Mouse (Mus musculus) midbrain, postnatal 0 days (tissue): Measurements from ENCODE around the gene Dop1a. TPM values are rescaled to one million over a fixed set of nuclear protein-coding genes. Genes with fewer than 3 reads are reported as not detected.

Experiments
- ATAC-seq: fragments of 200-750 bp; cut with Nextera tagmentation; 2 replicates; pipeline ENCODE4 v1.8.0; 2017; ENCODE audit warnings: moderate number of reproducible peaks, mild to moderate bottlenecking, moderate TSS enrichment, moderate library complexity; ENCODE audit not compliant: low FRiP score
- DNase-seq: peaks from one replicate; pipeline ENCODE4 v3.0.0-alpha.2; 2015; ENCODE audit warnings: low spot score
- H3K27ac ChIP-seq: fragments of 300-500 bp; sonication (generic); 2 replicates; pipeline ENCODE4 v1.5.1; 2014; ENCODE audit warnings: low read depth, mild to moderate bottlenecking, low read length, mixed read lengths
- H3K27me3 ChIP-seq: fragments of 300-500 bp; sonication (generic); 2 replicates; pipeline ENCODE4 v1.6.1; 2014; ENCODE audit warnings: low read length, control low read depth, mixed read lengths; ENCODE audit not compliant: insufficient read depth
- H3K36me3 ChIP-seq: fragments of 300-500 bp; sonication (generic); 2 replicates; pipeline ENCODE4 v1.6.1; 2014; ENCODE audit warnings: low read length, control low read depth, mixed read lengths; ENCODE audit not compliant: insufficient read depth
- H3K4me1 ChIP-seq: fragments of 300-500 bp; sonication (generic); 2 replicates; pipeline ENCODE4 v1.6.1; 2014; ENCODE audit warnings: mild to moderate bottlenecking, control low read depth, antibody characterized with exemption, low read length, mixed read lengths; ENCODE audit not compliant: insufficient read depth
- H3K4me2 ChIP-seq: fragments of 300-500 bp; sonication (generic); 2 replicates; pipeline ENCODE4 v1.6.1; 2014; ENCODE audit warnings: low read depth, mild to moderate bottlenecking, low read length, mixed read lengths; ENCODE audit not compliant: poor library complexity, severe bottlenecking
- H3K4me3 ChIP-seq: fragments of 300-500 bp; sonication (generic); 2 replicates; pipeline ENCODE4 v1.5.1; 2014; ENCODE audit warnings: low read depth, mild to moderate bottlenecking, low read length, moderate library complexity
- H3K9ac ChIP-seq: fragments of 300-500 bp; sonication (generic); replicated peaks from 2 replicates; pipeline ENCODE4 v1.6.1; 2014; ENCODE audit warnings: mild to moderate bottlenecking, low read length, moderate library complexity, mixed read lengths; ENCODE audit not compliant: poor library complexity, severe bottlenecking
- H3K9me3 ChIP-seq: fragments of 300-500 bp; sonication (generic); 2 replicates; pipeline ENCODE4 v1.6.1; 2016; ENCODE audit warnings: low read length, control low read depth
- CTCF ChIP-seq: IDR thresholded peaks from 2 replicates; pipeline ENCODE4 v1.5.1; 2016; ENCODE audit warnings: antibody characterized with exemption, mild to moderate bottlenecking
- WGBS: fragments of 180-500 bp; shearing (Covaris S2); extraction: QIAGEN DNeasy Blood & Tissue Kit; methylation state at CpG from one replicate; pipeline ENCODE4 v1.1.7; 2014; 5-methylcytosine and 5-hydroxymethylcytosine counted together
- polyA plus RNA-seq: library from polyadenylated mRNA; unstranded; fragments of >200 nt; fragmentation: Nextera tagmentation; extraction: Ambion mirVana; gene quantifications from 2 replicates; pipeline ENCODE4 v1.2.1, GENCODE M21; 2015
- total RNA-seq: library from RNA; depleted of rRNA; stranded (reverse); fragments of >200 nt; gene quantifications from 2 replicates; pipeline ENCODE4 v1.2.3, GENCODE M21; 2014

Dop1a gene
- total and polyA plus RNA-seq, 2 experiments from 2014 or later, result 25.8 to 57.0 TPM

- 7% methylated on average over 13 of the region's 13 CpGs for WGBS
- H3K4me3 ChIP-seq, result peak overlapping the region; percentile 73
- H3K9me3 ChIP-seq, result no peaks in the 10 kb centered on the region
- H3K9ac ChIP-seq, result peak overlapping the region; percentile 86
- peaks cover 7% of the 10 kb centered on the region; the same call in 1 of the 2 replicates for H3K4me1 ChIP-seq
- peak overlapping the region; percentile 98 for H3K4me2 ChIP-seq
- peak overlapping the region; percentile 70; the same call in 1 of the 2 replicates for H3K27ac ChIP-seq
- TF ChIP-seq CTCF, result peak; percentile 88
- peaks cover 4% of the 10 kb centered on the region for H3K36me3 ChIP-seq
- ATAC-seq (no peak; the same call in 1 of the 2 replicates), DNase-seq (peak; percentile 80)
- no peaks in the 10 kb centered on the region for H3K27me3 ChIP-seq
These were observed 105.8 kb downstream of the Dop1a start for GRCm38 (mm10) chr9:86572636-86573291.

- H3K9ac ChIP-seq, result no peak overlapping the region
- no peak overlapping the region for H3K4me2 ChIP-seq
- WGBS, result 88% methylated on average over 20 of the region's 20 CpGs
- H3K27ac ChIP-seq, result no peak overlapping the region
- peaks cover 7% of the 10 kb centered on the region; the same call in 1 of the 2 replicates for H3K4me1 ChIP-seq
- no peak for DNase-seq
- TF ChIP-seq CTCF, result no peak
- ATAC-seq, result no peak
- H3K27me3 ChIP-seq, result no peaks in the 10 kb centered on the region
- no peak overlapping the region for H3K4me3 ChIP-seq
- H3K36me3 ChIP-seq, result peaks cover 4% of the 10 kb centered on the region; the same call in 1 of the 2 replicates
- no peaks in the 10 kb centered on the region for H3K9me3 ChIP-seq
These were observed 106.8 kb downstream of the Dop1a start for GRCm38 (mm10) chr9:86573616-86574303.

- Histone ChIP-seq H3K4me2 (no peak overlapping the region), H3K27ac (no peak overlapping the region), H3K4me3 (no peak overlapping the region), H3K4me1 (peaks cover 5% of the 10 kb centered on the region; the same call in 1 of the 2 replicates), H3K9me3 (no peaks in the 10 kb centered on the region), H3K36me3 (no peaks in the 10 kb centered on the region; the same call in 1 of the 2 replicates), H3K27me3 (no peaks in the 10 kb centered on the region), H3K9ac (no peak overlapping the region)
- TF ChIP-seq CTCF, result no peak
- ATAC-seq (no peak), DNase-seq (no peak)
- WGBS, result 91% methylated on average over 6 of the region's 6 CpGs
These were observed 108.2 kb downstream of the Dop1a start for GRCm38 (mm10) chr9:86575178-86575577.

GRCm38 (mm10) chr9:86579657-86580056 lies 112.7 kb downstream of the Dop1a start:
- H3K9me3 ChIP-seq, result no peaks in the 10 kb centered on the region
- no peak overlapping the region for H3K4me2 ChIP-seq
- no peaks in the 10 kb centered on the region for H3K27me3 ChIP-seq
- no peak overlapping the region for H3K4me3 ChIP-seq
- DNase-seq, result no peak
- no peaks in the 10 kb centered on the region for H3K4me1 ChIP-seq
- 0 out of 2 replicates have a peak, but pooled peaks cover 6% of the 10 kb centered on the region for H3K36me3 ChIP-seq
- WGBS, result 86% methylated on average over 10 of the region's 10 CpGs
- no peak for TF ChIP-seq CTCF
- H3K9ac ChIP-seq, result no peak overlapping the region
- ATAC-seq, result no peak
- no peak overlapping the region for H3K27ac ChIP-seq

GRCm38 (mm10) chr9:86583740-86584139 lies 116.8 kb downstream of the Dop1a start:
- Histone ChIP-seq H3K9me3 (no peaks in the 10 kb centered on the region), H3K4me1 (no peaks in the 10 kb centered on the region), H3K4me3 (no peak overlapping the region), H3K36me3 (0 out of 2 replicates have a peak, but pooled peaks cover 8% of the 10 kb centered on the region), H3K4me2 (no peak overlapping the region), H3K27ac (no peak overlapping the region), H3K9ac (no peak overlapping the region), H3K27me3 (no peaks in the 10 kb centered on the region)
- DNase-seq (peak; percentile 76), ATAC-seq (0 out of 2 replicates have a peak, but pooled peaks have one; percentile 45)
- whole genome bisulfite sequencing, result 53% methylated on average over 3 of the region's 3 CpGs
- TF ChIP-seq CTCF, result peak; percentile 94
